Mouse (Mus musculus) layer of hippocampus, adult 11-12 months (tissue): ENCODE data around the gene Thrap3.
A peak's percentile ranks its signal among the peaks of the same experiment; 100 is the strongest.

Experiments
- DNase-seq: peaks from one replicate; pipeline ENCODE4 v3.0.0; 2022; ENCODE audit warnings: low spot score

Gene Thrap3

DNA sequence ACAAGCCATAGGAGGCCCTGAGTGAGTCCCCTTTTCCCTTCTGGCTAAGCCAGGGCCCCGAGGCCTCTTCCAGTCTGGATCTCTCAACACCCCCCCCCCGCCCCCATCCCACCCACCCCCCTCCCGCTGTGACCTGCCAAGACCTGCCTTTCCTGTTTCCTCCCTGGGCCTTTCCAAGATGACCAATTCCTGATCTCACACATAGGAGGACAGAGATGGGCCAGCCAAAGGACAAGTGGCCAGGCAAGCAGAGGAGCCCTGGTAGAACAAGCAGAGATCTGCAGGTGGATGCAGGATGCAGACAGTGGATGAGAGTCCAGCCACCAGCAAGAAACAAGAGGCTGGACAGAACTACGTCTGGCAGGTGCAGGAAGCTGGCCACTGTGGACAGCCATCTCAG is 57.2 kb downstream of the Thrap3 start:
- DNase-seq, result no peak

DNA sequence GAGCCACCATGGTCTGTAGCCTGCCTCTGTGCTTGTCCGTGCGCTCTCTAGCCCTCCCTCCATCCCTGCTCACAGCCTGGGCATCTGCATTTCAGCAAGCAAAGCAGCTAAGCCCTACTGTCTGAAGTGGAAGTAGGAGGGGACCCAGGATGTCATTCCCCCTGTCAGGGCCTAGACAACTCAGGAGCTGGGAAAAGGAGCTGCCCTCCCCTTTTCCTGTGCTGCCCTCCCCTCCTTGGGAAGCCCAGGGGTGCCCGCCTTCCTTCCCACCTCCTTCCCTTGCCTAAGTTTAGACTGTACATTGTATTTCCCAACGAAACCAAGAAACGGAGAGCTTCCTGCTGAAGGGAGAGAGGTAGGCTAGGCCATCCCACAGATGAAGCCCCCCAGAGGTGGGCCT is 61.5 kb downstream of the Thrap3 start:
- no peak for DNase-seq

DNA sequence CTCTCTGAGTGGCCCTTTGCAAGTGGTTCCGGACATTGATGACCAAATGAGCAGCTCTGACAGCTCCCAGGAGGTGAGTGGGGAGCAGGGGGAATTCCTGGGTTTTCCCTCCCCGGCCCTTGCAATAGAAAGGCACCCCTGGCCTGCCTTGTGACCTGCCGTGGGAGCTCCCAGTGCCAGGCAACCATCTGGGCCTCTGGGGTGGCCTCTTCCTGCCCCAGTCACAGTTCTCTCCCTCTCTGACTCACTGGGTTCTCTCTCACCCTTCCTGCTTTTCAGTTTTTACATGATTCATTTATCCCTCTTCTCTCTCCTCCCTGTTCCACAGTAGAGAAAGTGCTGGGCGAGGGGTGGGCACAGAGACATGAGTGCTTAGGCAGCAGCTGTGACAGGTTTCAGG is 64.8 kb downstream of the Thrap3 start:
- no peak for DNase-seq

DNA sequence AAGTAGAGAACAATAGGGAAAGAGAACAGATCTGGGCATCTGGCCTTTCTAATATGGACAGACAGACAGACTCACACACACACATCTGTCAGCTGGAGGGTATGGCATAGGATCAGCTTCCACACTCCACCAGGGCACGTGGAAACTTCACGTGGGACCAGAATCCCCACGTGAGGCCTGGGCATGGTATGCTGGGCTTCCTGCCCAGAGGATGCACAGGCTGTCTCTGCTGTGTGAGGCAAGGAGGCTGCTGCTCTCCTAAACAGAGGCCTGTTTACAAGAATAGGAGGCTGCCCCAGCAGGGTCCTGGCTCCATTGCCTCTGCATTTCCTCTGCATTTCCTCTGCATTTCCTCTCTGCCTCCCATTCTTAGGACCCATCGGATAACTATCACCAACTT is 67.9 kb downstream of the Thrap3 start:
- no peak for DNase-seq

DNA sequence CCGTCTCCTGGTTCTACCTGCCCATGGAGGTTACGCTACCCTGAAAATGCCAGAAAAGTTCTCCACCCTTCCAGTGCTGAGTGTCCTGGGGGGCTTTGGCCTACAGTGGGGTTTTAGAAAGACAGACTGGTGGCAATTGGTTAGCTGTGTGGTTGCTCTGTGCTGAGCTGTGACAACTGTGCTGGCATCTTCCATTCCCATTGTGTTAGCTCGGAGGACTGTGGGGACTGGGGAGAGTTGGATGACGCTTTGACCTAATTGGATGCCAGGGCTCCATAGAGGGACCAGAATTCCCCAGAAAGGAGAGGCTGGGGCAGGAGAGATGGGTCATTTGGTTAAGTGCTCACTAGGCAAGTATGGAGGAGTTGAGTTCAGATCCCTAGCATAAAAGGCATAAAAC is 68.3 kb downstream of the Thrap3 start:
- no peak for DNase-seq

DNA sequence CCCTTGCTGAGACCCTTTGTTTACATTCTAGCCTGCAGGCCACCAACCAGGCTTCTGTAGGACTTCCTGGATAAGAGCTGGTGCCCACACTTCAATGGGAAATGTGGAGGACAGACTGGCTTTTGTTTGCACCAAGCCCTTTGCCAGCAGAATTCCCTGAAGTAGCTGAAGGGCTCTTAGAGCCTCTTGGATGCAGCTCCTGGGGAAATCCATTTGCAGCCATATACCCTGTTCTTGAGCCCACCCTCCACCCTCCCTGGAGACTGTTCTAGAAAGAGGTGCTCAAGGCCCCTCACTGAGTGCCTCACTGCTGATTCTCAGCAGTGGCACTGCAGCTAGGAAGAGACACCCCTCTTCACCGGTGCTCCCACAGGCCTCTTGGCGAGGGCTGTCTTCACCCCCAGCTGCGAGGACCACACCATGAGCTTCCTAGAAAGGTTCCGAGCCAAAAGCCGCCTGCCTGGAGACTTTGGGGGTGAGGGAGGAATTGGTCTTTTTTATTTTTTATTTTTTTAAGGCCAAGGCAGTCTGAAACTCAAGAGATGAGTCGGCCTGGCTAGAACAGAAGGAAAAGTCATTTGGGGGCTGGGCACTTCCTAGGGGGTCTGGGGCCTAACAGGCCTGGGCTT is 69.8 kb downstream of the Thrap3 start:
- DNase-seq, result no peak

DNA sequence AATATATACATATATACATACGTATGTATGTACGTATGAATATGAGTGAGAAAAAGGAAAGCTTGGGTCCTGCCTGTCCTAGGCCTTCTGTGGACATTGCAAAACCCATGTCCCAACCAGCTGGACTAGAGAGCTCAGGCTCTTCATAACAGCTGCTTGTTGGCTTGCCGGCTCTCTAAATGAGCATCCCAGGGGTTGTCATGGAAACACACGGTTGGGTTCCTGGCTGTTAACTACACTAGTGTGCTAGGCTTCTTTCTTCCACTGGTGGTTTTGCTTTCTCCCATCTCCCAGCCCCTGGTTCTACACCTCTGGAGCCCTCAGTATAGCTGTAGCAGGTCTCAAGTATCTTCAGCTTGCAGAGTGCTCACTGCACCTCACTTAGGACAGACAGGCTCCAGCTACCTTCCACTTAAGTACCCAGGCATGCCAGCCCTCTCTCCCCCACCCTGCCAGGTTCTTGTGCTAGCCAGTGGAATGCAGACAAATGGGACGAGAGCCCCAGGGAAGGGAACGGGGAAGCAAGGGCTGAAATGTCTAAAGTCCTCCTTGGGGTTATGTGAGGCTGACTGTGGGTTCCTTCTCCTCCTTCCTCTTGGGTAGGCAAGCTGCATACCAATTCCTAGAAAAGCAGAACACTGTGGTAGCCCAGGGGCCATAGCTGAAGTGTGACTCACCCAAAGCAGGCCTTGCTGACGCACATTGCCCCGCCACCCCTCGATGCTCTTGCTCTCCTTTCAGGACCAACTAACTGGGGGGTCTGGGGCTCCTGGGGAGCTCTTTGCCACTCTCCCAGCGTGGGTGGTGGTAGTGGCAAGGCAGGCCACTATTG is 71.1 kb downstream of the Thrap3 start:
- peak; percentile 73 for DNase-seq

DNA sequence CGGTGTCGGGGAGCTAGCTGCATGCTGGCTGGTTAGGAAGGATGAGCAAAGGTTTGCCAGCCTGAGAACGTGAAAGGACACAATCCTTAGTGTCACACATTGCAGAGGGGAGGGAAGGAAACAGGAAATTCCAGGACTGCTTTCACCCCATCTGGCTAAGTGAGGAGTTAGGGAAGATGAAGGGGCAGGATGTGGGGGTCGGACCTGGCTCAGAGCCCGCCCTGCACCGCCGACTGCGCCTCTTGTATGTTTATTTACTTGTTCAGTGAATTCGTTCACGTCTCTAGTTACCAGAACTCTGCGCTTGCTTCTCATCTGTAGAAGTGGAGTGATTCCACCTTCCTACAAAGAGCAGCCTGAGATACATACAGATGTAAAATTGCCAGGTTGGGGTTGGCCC is 72.1 kb downstream of the Thrap3 start:
- DNase-seq, result no peak

DNA sequence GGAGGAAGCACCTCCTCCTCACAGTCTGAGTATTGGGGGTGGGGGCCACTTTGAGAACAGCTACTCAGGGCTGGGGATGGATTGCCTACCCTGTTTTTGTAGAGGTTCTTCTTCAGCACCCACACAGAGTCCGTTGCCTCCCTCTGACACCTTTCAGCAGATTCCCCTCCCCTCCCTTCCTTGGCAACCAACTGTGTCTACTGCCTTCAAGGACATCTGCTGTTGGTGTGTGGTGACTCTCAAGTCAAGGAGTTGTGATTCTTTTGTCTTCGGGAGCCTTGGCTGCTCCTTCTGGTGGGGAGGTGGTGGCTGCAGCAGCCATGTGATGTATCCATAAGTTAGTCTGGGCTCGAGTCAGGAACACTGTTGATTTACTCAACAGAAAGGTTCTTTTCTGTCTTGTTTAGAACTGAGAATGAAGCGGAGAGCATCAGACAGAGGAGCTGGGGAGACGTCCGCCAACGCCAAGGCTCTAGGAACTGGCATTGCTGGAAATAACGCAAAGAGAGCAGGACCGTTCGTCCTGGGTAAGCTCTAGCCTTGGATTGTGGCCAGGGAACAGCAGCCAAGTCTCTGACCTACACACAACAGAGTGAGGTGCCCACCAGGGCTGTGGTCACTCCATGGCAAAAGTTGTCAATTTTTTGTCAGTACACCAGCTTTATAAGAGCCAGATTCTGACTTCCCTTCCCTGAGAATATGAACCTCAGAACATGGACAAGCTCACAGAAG is 79.1 kb downstream of the Thrap3 start:
- DNase-seq, result no peak

DNA sequence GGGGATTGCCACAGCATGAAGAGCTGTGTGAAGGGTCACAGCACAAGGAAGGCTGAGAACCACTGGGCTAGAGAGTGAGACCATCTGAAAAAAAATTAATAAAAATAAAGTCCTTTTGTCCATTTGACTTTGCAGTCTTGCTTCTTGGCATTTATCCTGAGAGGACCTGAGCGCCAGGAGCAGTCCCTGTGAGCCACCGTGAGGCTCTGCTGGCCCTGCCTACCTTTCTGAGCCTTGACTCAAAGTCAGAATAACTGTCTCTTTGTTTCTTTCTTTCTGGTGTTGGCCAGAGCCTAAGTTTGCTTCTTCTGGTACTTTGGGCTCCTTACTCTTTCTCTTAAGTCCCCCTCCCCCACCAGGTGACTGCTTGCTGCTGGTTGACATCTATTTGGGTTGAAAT is 82.1 kb downstream of the Thrap3 start:
- DNase-seq, result no peak

DNA sequence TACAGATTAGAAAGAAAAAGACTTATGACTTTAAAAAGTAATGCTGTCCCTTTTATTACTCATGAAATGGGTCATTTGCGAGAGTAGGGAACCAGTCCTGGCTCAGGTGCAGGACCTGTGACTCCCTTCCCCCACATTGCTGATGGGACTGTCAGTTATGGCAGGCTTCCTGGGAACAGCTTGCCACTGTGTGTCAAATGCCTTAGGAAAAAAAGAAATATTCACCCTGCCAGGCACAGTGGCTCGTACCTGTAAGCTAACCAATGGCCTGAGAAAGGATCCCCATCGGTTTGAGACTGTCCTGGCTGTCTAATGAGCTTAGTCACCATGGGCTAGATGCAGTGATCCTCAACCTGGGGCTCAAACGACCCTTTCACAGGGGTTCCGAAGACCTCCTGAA is 82.5 kb downstream of the Thrap3 start:
- no peak for DNase-seq

DNA sequence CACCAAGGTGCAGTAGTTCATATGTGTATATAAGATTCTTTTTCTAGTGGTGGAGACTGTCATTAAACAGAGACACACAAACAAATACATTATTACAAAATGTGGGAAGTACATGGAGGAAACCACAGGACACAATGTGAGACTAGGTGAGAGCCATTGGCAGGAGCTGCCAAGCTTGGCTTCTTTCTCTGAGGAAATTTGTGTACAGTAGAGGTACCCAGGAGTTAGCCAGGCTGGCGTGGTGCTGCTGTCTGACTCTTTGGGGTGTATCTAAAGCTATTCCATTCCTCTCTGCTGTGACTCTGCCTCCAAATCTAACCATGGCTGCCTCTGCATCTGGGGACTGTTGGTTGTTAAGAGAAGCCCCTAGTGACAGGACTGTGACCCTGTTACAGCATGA is 83.5 kb downstream of the Thrap3 start:
- DNase-seq, result no peak

DNA sequence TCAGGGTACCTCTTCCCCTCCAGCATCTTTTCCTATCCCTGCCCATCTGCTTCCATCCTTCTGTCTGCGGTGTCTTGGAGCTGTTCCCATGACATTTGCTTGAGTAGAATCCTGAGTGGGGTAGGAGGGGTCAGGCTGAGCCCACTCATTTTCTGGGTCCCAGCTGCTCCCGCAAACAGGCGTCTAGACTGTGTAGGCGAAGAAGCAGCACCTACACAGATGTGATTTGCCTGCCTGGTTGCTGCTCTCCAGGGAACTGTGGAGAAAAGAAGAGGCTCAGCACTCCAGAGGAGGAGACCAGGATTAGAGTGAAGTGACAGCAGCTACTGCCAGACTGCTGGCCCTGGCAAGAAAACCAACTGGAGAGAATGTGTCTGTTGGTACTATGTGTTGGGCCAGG is 83.9 kb downstream of the Thrap3 start:
- DNase-seq, result peak; percentile 73

DNA sequence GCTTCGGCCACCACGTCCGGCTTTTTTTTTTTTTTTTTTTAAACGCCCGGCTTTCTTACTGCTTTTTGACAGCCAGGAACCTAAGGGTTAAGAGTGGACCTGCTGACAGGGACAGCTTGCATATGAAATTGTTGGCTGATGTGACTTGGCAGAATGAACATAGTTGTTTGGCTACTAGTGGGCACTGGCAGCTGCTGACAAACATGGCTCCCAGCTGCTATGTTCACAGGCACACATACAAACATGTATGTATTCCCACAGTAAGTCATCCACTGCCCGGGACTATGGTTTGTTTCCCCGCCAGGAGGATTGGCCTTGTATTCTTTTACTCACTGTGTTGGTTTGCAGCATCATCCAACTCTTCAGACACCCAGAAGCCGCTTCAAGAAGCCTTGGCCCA is 85.4 kb downstream of the Thrap3 start:
- no peak for DNase-seq

DNA sequence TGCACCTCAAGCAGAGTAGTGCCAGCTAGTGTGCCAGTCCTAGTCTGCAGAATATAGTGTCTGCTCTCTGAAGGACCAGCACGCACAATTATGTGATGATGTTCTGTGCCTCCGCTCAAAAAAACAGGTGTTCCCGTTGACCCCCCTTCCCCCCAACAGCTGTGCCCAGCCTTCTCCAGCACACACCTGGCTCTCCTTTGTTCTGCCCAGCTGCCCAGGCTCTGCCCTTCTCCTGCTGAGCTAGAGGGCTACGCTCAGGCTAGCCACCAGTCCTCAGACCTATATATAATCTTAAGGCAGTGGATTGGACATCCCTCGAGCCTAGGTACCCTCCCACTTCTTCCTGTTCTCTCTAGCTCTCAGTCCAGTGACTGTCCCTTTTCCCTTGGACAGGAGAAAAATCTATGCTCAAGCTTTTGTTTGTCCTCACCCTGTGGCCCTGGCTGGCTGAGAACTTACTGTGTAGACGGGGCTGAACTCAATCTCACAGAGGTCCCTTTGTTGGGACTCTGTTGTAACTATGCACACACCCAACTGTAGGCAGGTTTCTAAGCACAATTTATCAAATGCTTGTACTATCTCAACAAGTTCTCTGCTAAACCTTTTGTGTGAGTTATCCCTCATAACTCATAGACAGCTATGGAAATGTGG is 86.6 kb downstream of the Thrap3 start:
- no peak for DNase-seq

DNA sequence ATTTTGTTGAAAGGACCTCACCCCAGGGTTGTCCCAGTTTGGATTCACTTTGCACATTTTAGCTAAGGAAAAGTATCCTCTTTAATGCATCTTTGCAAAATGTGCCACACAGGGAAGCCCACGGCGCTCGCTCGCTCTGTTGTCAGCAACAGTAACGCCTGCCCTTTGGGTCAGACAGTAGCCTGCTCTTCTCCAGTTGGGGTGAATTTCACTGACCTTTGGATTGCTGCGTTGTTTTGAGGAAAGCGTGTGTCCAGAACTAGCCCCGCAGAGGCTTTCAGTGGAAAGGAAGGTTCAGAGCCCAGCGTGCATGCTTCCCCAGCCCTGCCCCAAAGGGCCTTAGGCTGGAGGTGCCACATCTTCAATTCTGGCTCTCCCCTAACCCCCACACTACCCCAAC is 87.1 kb downstream of the Thrap3 start:
- no peak for DNase-seq
